Mouse (Mus musculus) C2C12 (cell line): ENCODE data around the gene Tnfrsf21.

Source experiments
- CEBPB ChIP-seq: IDR thresholded peaks from one replicate; pipeline ENCODE4 v1.6.1; 2011; ENCODE audit warnings: low read depth, mild to moderate bottlenecking, control low read depth, moderate library complexity
- CTCF ChIP-seq: IDR thresholded peaks from one replicate; pipeline ENCODE4 v1.5.1; 2011; ENCODE audit not compliant: control insufficient read depth, insufficient read depth, insufficient read length
- FOSL1 ChIP-seq: IDR thresholded peaks from one replicate; pipeline ENCODE4 v1.8.0; 2011; ENCODE audit warnings: mild to moderate bottlenecking, low read length; ENCODE audit not compliant: poor library complexity, insufficient read depth, severe bottlenecking
- MAX ChIP-seq: IDR thresholded peaks from one replicate; pipeline ENCODE4 v1.6.1; 2011; ENCODE audit warnings: mild to moderate bottlenecking, control low read depth
- MYOD1 ChIP-seq: IDR thresholded peaks from one replicate; pipeline ENCODE4 v1.6.1; 2011; ENCODE audit warnings: low read depth; ENCODE audit not compliant: control insufficient read depth, insufficient read length
- MYOG ChIP-seq: IDR thresholded peaks from one replicate; pipeline ENCODE4 v1.6.1; 2011; ENCODE audit not compliant: control insufficient read depth, insufficient read length; ENCODE audit errors: extremely low read depth
- USF1 ChIP-seq: IDR thresholded peaks from one replicate; pipeline ENCODE4 v1.6.1; 2011; ENCODE audit warnings: low read depth, mild to moderate bottlenecking, control low read depth, moderate library complexity

DNA sequence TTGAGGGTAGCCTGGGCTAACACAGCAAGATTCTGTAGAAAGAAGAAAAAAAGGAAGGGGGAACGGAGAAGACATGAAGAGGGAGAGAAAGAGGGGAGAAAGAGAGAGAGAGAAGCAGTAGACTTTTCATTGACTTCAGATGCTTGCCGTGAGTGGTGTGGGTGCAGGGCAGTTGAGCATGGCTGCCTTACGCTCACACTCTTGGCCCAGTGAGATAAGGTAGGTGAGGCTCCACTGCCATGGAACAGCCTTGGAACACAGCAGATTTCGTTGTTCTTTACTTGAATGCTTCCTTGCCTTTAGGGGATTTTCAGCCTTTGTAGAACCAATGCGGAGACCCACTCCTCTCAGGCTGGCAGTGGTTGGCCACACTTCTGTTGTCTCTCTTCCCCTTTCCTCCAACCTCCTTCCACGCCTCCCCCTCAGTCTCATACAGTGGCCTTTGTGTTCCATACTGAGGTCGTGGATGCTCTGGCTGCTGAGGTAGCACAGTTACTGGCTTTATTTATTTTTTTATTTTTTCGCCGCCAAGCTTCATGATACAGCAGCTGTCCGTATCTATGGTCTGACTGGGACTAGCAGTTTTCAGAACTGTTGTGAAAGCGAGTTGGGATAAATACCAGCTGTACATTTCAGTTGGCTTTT lies 55.9 kb downstream of the Tnfrsf21 start:
- TF ChIP-seq USF1 (no peak), CTCF (no peak), MYOG (no peak), MYOD1 (no peak), FOSL1 (no peak), MAX (no peak), CEBPB (no peak)
